Comparison of ENCODE assay signal across 10 mouse cellular contexts in the genomic region with DNA sequence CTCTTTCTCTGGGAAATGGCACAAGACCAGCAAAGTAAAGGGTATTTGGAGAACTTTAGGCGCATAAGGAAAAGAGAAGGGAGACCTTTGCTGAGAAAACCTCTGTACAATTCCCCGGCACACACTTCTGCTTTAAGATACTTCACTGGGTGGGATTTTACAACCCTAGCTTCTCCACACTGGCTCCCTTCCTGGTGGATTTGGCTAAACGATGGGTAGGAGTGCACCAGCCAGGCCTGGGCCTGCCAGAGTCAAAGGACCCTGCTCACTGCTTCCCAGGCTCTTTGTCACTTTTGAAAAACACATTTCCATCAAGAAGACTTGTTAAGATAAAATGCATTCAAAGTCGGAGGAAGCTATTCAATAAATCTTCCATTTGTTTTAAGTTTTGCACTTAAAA. TPM values are rescaled to one million over a fixed set of nuclear protein-coding genes. Genes with fewer than 3 reads are reported as not detected.
A peak's percentile ranks its signal among the peaks of the same experiment; 100 is the strongest.
DNase-seq lines count a peak whose midpoint lies in the region; ATAC-seq lines count a peak whose summit lies in the region.
"Had no signal": no experiment of that assay in that cellular context is flagged by ENCODE, and none has a peak within 500 bp of the region (broad histone marks: within the 10 kb centered on the region; RNA-seq: fewer than 3 reads in every experiment).

No protein-coding gene starts in this region.

- 0 out of 2 replicates have a peak, but pooled peaks cover 8% of the 10 kb centered on the region for H3K36me3 ChIP-seq in heart, embryonic 13.5 days
- H3K36me3 ChIP-seq in forebrain, embryonic 11.5 days (ENCODE audit: control insufficient read depth, insufficient read depth, low read length) = no peaks in the 10 kb centered on the region; the same call in 1 of the 2 replicates
- H3K36me3 ChIP-seq in midbrain, embryonic 11.5 days (ENCODE audit: control insufficient read depth, insufficient read depth, low read length) = peaks cover 11% of the 10 kb centered on the region

- H3K4me1 ChIP-seq in heart, embryonic 13.5 days = peaks cover 18% of the 10 kb centered on the region
- H3K4me1 ChIP-seq in forebrain, embryonic 11.5 days (replicated peaks; ENCODE audit: control insufficient read depth, insufficient read depth, low read length) = peaks cover 7% of the 10 kb centered on the region
- peaks cover 28% of the 10 kb centered on the region for H3K4me1 ChIP-seq in midbrain, embryonic 11.5 days (ENCODE audit: control insufficient read depth, insufficient read depth, low read length)

- H3K4me3 ChIP-seq in heart, embryonic 13.5 days = peak overlapping the region; percentile 83
- H3K4me3 ChIP-seq in forebrain, embryonic 11.5 days (ENCODE audit: low read depth, low read length) = peak overlapping the region; percentile 89
- peak overlapping the region; percentile 96 for H3K4me3 ChIP-seq in midbrain, embryonic 11.5 days (ENCODE audit: low read depth, low read length)

- H3K4me2 ChIP-seq in heart, embryonic 13.5 days = peak overlapping the region; percentile 72
- peak overlapping the region; percentile 73 for H3K4me2 ChIP-seq in forebrain, embryonic 11.5 days (ENCODE audit: low read depth, low read length, severe bottlenecking)
- H3K4me2 ChIP-seq in midbrain, embryonic 11.5 days = peak overlapping the region; percentile 75

- H3K9me3 ChIP-seq in heart, embryonic 13.5 days = no peaks in the 10 kb centered on the region
- H3K9me3 ChIP-seq in forebrain, embryonic 11.5 days (ENCODE audit: control insufficient read depth, low read length) = no peaks in the 10 kb centered on the region
- no peaks in the 10 kb centered on the region for H3K9me3 ChIP-seq in midbrain, embryonic 11.5 days (ENCODE audit: control insufficient read depth, low read length)

- ATAC-seq in heart, embryonic 13.5 days (ENCODE audit: extremely low read depth, insufficient number of reproducible peaks, low FRiP score, low TSS enrichment) = no peak
- ATAC-seq in forebrain, embryonic 11.5 days (replicated peaks; ENCODE audit: low FRiP score) = no peak
- ATAC-seq in midbrain, embryonic 11.5 days (ENCODE audit: low FRiP score) = no peak
- no peak for ATAC-seq in inflammation-experienced regulatory T-cells, adult 6 months

- H3K27me3 ChIP-seq in heart, embryonic 13.5 days (replicated peaks) = peaks cover 85% of the 10 kb centered on the region
- H3K27me3 ChIP-seq in forebrain, embryonic 11.5 days (ENCODE audit: control insufficient read depth, insufficient read depth, low read length) = peaks cover 33% of the 10 kb centered on the region
- peaks cover 8% of the 10 kb centered on the region for H3K27me3 ChIP-seq in midbrain, embryonic 11.5 days (ENCODE audit: control insufficient read depth, insufficient read depth, low read length)

- 52% methylated on average over 4 of the region's 4 CpGs for WGBS in heart, embryonic 13.5 days
- WGBS in forebrain, embryonic 11.5 days = 9% methylated on average over 4 of the region's 4 CpGs
- WGBS in midbrain, embryonic 11.5 days = 24% methylated on average over 4 of the region's 4 CpGs

- H3K27ac ChIP-seq in heart, embryonic 13.5 days (replicated peaks) = no peak overlapping the region
- peak overlapping the region; percentile 91 for H3K27ac ChIP-seq in forebrain, embryonic 11.5 days (ENCODE audit: low read depth, low read length)
- peak overlapping the region; percentile 60 for H3K27ac ChIP-seq in midbrain, embryonic 11.5 days (ENCODE audit: low read depth, low read length)

- intact Hi-C loops in heart, postnatal 14 days (cut with DNase I) = no loop called here

- DNase-seq in heart, postnatal 14 days = no peak
- DNase-seq in NIH3T3 (ENCODE audit: low read depth) = peak; percentile 43
- DNase-seq in forebrain, embryonic 11.5 days (ENCODE audit: low spot score) = no peak
- DNase-seq in midbrain, embryonic 11.5 days (ENCODE audit: low spot score, missing footprints) = no peak
- DNase-seq in natural killer cell, adult 2 months (ENCODE audit: low spot score in 2 of 2) = no peak
- no peak for DNase-seq in left cerebral cortex, adult 18-20 months (ENCODE audit: low spot score in 2 of 2)
- DNase-seq: cerebellum, adult 11-12 months; kidney, postnatal 14 days had no signal

- H3K9ac ChIP-seq in heart, embryonic 13.5 days = peak overlapping the region; percentile 38; the same call in 1 of the 2 replicates
- H3K9ac ChIP-seq in forebrain, embryonic 11.5 days (ENCODE audit: low read length) = peak overlapping the region; percentile 97
- H3K9ac ChIP-seq in midbrain, embryonic 11.5 days (ENCODE audit: low read length) = peak overlapping the region; percentile 98

RNA-seq across cellular contexts. Expression of gene Nr2f1, which starts 6.3 kb away (rescaled TPM):
- 4.1 and 4.6 TPM in 2 replicates for polyA plus RNA-seq in heart, embryonic 13.5 days (2015; fragmentation: Nextera tagmentation; extraction: Ambion mirVana)
- 1 to 10 TPM; 3.8 to 4.9 TPM for total RNA-seq in heart, postnatal 14 days (2021)
- 110 and 122 TPM in 2 replicates for polyA plus RNA-seq in forebrain, embryonic 11.5 days (2014; fragmentation: Nextera tagmentation; extraction: Ambion mirVana)
- polyA plus RNA-seq in midbrain, embryonic 11.5 days (2014; fragmentation: Nextera tagmentation; extraction: Ambion mirVana) = 69.9 and 82.3 TPM in 2 replicates
- polyA plus RNA-seq in inflammation-experienced regulatory T-cells, adult 6 months (2017; shearing (Covaris generic)) = not detected
- 100 to 1,000 TPM; 113 to 124 TPM for total RNA-seq in left cerebral cortex, adult 18-20 months (2021)

Comparison
In these comparisons a context has a peak if more than half of its experiments do, and no peak if none do; other contexts are left out.
1. H3K9ac ChIP-seq: peak in every context shown above with its lines; median percentile 98 in midbrain, embryonic 11.5 days; 97 in forebrain, embryonic 11.5 days; 38 in heart, embryonic 13.5 days.
2. RNA of gene Nr2f1, which starts 6.3 kb away (polyA plus RNA-seq): 110 to 122 TPM in forebrain, embryonic 11.5 days and 69.9 to 82.3 TPM in midbrain, embryonic 11.5 days; 4.1 to 4.6 TPM in heart, embryonic 13.5 days and not detected in inflammation-experienced regulatory T-cells, adult 6 months; every median in the first group is over 10 times any median in the second.
3. Peak in every context shown above with its lines, with median percentiles within 50 percentile points of each other: H3K4me2 ChIP-seq and H3K4me3 ChIP-seq.